Mouse (Mus musculus): ENCODE results near the gene Tcn2.

GRCm38 (mm10) chr11:3920476-3920875 is 11.5 kb downstream of the Tcn2 start:
- no peak for TF ChIP-seq POLR2A (IDR thresholded peaks at IDR 0.05; ENCODE audit: low read depth, low read length)
- TF ChIP-seq CTCF (IDR thresholded peaks at IDR 0.05; ENCODE audit: extremely low read depth, insufficient read depth, insufficient read length, insufficient replicate concordance) = no peak
